Mouse (Mus musculus) neural tube, embryonic 10.5 days (tissue): ENCODE results near the gene Gm48552.

Source experiments
- DNase-seq: peaks from one replicate; pipeline ENCODE4 v3.0.0-alpha.2; 2017; ENCODE audit warnings: low spot score; ENCODE audit errors: extremely low spot score

Gm48552 gene

DNA sequence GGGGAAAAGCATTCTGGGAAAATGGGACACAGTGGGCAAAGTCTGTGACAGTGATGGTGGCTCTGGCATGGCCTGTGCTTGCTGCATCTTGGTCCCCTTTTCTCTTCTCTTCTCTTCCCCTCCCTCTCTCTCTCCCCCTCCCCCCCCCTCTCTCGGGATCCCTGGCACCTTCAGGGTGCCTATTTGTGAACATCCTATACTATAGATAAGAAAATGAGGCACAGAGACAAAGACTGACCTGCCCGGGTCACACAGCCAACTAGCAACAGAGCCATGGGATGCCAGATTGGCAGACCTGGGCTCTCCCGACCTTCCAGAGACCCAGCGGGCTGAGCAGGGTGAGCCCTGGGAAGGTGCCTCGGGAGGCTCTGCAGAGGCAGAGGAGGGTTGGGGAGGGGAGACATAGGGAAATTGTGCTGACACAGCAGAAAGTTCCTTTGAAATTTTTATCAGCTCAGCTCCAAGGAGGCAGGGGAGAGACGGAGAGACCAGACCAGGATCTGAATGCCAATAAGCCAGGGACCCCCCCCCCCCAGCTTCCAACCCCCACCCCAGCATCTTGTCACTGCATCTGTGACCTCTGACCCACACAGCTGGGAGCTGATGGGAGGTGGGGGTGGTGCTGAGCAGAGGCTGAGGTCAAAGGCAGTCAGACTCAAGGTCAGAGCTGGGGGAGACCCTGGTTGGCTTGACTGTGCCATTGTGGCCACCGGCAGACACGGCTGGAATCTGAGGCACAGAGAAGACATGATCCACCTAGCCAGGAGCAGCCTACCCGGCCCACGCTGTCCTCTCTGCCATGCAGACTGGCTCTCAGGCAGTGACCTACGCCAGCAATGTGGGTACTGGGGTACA lies 29.6 kb downstream of the Gm48552 start:
- no peak for DNase-seq

GRCm38 (mm10) chr10:81419111-81419928 lies 30.5 kb downstream of the Gm48552 start:
- DNase-seq, result peak; percentile 13

- no peak for DNase-seq
Observed at GRCm38 (mm10) chr10:81420191-81420767, 31.5 kb downstream of the Gm48552 start.

GRCm38 (mm10) chr10:81421041-81421796 lies 32.4 kb downstream of the Gm48552 start:
- DNase-seq, result no peak

- no peak for DNase-seq
Observed at GRCm38 (mm10) chr10:81421797-81422100, 32.9 kb downstream of the Gm48552 start.

DNA sequence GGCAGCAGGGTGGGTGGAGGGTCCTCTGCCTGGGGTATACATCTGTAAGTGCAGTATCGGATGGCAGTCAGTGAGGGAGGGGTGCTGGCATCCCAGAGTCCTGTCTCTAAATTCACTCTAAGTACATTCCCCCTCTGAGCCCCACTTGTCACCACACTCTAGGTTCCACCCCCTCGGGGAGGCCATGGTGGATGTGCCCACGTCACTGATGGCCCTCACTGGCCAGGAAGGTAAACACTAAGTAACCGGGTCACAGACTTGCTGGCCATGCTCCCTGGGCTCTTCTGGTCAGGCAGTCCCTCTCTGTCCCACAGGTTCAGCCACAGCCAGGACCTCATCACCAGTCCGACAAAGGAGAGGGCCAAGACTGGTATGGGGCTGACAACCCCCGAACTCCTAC lies 33.4 kb downstream of the Gm48552 start:
- DNase-seq, result no peak

- DNase-seq, result no peak
Observed at GRCm38 (mm10) chr10:81422661-81423217, 33.9 kb downstream of the Gm48552 start.

GRCm38 (mm10) chr10:81423476-81424245 lies 34.9 kb downstream of the Gm48552 start:
- no peak for DNase-seq

DNA sequence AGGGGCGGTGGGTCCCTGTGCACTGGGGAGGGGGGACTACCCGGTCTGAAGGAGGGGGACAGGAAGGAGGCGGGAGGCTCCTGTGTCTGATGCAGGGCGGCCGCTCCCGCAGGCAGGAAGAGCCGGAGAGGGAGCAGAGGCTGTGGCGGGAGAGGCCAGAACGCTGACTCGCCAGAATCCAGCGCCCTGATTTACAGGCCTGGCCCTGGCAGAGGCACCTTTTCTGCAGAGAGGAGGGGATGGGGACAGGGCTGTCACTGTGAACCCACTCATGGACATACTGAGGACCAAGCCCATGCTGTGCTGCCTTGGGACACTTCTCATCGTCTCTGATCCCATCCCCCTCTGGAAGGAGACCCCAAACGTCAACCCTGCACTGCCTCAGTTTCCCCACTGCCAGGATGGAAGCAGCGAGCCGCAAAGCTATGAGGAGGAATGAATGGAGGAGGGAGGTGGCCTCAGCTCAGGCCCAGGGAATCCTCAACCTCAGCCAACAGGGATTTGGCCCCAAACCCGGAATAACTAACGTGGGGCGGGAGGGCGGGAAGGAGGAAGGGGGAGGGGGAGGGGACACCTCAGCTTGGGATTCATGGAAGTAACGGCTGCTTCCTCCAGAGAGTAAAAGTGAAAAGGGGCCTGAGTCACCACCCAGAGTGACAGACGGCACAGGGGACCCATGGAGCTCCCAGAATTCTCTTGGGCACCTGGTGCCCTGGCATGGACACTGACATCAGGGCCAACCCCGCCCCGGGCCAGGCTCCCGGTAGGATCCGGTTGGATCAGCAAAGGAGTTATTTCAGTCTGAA lies 35.6 kb downstream of the Gm48552 start:
- peak; percentile 20 for DNase-seq

DNA sequence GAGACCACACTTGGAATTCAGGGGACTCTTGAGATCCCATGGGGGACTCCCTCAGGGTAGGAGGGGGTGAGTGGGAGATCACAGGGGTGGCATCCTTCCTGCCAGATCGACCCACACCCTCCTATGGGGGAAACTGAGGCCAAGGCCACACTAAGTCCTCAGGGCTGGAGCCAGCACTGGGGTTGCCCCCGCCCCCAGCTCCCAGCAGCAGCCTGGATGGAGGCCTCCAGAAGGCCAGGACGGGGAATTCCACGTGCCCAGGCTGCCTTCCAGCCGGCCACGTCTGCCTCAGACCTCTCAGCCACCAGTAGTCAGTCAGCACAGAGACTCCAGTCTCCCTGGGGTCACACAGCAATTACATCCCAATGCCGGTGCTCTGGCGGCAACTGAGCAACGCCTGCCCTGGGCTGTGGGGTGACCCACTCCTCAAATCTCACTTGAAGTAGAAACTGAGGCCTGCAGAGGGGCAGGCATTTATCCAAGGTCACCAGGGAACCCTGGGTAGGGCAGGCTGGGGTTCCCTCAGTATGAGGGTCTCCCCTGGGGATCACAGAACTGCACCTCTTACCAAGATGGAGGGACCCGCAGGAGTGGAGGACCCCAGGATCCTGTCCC lies 36.5 kb downstream of the Gm48552 start:
- DNase-seq, result peak; percentile 22

DNA sequence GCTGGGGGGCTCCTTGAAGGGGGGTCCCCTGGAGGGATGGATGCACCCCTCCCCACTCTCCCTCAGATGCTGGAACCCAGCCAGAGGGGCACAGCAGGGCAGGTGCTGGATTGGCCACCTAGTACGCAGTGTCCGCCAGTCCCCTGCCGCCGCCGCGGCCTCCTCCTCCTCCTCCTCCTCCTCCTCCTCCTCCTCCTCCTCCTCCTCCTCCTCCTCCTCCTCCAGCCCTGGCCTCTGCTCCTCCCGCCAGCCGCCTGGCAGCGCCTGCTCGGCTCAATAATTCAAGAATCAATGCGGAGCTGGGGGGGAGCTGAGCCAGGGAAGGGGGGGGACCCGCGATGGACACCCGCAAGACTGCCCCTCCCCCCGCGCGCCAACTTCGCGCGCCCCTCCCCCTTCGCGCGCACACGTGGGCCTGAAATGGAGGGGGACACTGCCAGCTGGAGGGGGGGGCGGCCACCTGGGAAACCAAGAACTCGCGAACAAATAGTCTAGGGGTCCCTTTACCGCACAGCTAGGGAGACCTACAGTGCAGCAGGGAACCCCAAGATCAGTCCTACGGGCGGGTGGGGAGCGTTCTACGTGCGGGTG lies 37.4 kb downstream of the Gm48552 start:
- DNase-seq, result peak; percentile 22

- peak; percentile 27 for DNase-seq
Observed at GRCm38 (mm10) chr10:81426897-81427296, 38.1 kb downstream of the Gm48552 start.

GRCm38 (mm10) chr10:81427327-81427726 lies 38.5 kb downstream of the Gm48552 start:
- no peak for DNase-seq

DNA sequence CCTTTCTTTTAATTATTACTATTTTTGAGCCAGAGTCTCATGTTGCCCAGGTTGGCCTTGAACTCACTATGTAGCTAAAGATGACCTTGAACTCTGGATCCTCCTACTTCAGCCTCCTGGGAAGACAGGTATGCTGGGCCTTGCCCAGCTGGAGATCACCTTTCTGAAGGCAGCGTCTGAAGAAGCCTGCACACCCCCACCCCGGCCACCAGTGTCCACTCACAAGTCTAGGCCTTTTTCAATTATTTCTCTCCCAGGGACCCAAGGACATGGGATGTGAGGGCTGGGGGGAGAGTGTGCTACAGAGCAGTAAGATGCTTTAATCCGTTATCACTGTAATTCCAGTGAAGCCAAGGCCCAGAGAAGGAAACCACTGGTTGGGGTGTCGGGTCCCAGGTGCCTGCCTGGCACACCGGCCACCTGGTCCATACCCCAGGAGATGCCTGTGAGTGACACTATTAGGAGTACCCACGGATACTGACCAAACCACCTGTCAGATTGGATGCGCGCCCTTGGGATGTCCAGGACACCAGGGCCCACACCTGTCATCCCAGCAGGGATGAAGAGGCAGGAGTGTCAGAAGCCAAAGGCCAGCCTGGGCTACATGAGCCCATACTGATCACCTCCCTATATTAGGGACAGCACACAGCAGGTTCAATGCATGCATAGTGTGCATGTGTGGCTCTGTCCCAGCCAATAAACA lies 39.1 kb downstream of the Gm48552 start:
- DNase-seq, result peak; percentile 13

GRCm38 (mm10) chr10:81428507-81428870 lies 39.7 kb downstream of the Gm48552 start:
- DNase-seq, result no peak

- peak; percentile 13 for DNase-seq
Observed at GRCm38 (mm10) chr10:81429092-81429491, 40.3 kb downstream of the Gm48552 start.

GRCm38 (mm10) chr10:81429605-81430061 lies 40.8 kb downstream of the Gm48552 start:
- DNase-seq, result peak; percentile 67
